Mouse (Mus musculus) cortical plate, adult 2 months (tissue): Measurements from ENCODE around the gene Rnasek.

Experiments used
- CTCF ChIP-seq: fragments of 200-500 bp; IDR thresholded peaks from 2 replicates; pipeline ENCODE4 v1.5.1; 2011; ENCODE audit warnings: mild to moderate bottlenecking, control low read depth, low read length; ENCODE audit not compliant: insufficient read depth; ENCODE audit errors: extremely low read depth
- POLR2A ChIP-seq: fragments of 200-500 bp; IDR thresholded peaks from 2 replicates; pipeline ENCODE4 v1.6.1; 2011; ENCODE audit warnings: mild to moderate bottlenecking, low read length, control low read depth; ENCODE audit not compliant: insufficient read depth; ENCODE audit errors: extremely low read depth

- TF ChIP-seq CTCF (no peak), POLR2A (no peak)
Measured at GRCm38 (mm10) chr11:70193354-70194285, 46.0 kb downstream of the Rnasek start.
